Mouse (Mus musculus): Measurements from ENCODE around the gene Fgd5. TPM values are rescaled to one million over a fixed set of nuclear protein-coding genes. Genes with fewer than 3 reads are reported as not detected.
"Not testable (repeated sequence)": the region's sequence is repeated elsewhere in the genome, so short reads cannot be mapped to it uniquely, and the experiment has no call there.

Gene Fgd5
- polyA plus RNA-seq, 1 experiment from 2014 or later = 6.0 TPM

DNA sequence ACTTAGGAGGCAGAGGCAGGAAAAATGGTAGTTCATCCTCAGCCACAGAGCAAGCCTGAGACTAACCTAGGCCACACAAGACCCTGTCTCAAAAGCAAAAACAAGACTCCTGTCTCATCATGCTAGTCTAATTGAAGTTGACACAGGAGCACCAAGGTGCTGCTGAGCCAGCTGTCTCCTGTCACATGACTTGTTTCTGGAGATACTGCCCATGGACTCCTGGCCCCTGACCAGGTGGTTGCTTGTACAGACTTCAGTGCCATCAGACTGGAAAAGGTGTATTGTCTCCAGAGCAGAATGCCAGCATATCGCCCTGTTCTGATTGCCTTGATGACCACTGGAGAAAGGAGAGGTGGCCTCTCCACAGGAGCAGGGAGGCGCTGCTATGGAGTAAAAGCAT lies 102.1 kb downstream of the Fgd5 start:
- no peaks in the 10 kb centered on the region for H3K27me3 ChIP-seq (replicated peaks; ENCODE audit: control insufficient read depth, insufficient read depth, low read length)
- H3K27ac ChIP-seq (ENCODE audit: low read length) = no peak overlapping the region
- H3K4me2 ChIP-seq (ENCODE audit: low read depth, low read length) = no peak overlapping the region
- H3K9me3 ChIP-seq (ENCODE audit: control insufficient read depth, low read length) = no peaks in the 10 kb centered on the region
- no peaks in the 10 kb centered on the region for H3K36me3 ChIP-seq (ENCODE audit: control insufficient read depth, insufficient read depth, low read length)
- H3K9ac ChIP-seq (ENCODE audit: low read depth, low read length) = no peak overlapping the region
- 96% methylated on average over 2 of the region's 2 CpGs for WGBS
- H3K4me1 ChIP-seq (ENCODE audit: control insufficient read depth, insufficient read depth, low read length) = no peaks in the 10 kb centered on the region
- ATAC-seq = no peak
- H3K4me3 ChIP-seq (ENCODE audit: low read length) = no peak overlapping the region

DNA sequence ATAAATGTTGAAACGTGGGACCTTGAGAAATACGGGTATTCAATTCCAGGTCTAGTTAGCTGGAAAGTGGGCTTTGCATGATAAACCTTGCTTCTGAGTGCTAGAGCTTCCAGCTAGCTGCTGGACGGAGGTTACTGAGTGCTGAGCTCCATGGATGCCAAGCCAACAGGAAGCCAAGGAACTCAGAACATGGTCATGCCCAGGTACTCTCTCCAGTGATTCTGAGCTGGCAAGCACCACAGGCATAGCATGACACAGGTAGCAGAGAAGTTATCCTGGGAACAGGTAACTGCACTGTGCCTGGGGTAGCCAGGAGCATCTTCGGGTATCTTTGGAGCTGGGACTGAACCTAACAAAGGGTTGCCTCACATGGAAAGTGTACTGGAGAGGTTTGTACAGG lies 104.1 kb downstream of the Fgd5 start:
- no peak overlapping the region for H3K9ac ChIP-seq (ENCODE audit: low read depth, low read length)
- no peak overlapping the region for H3K4me2 ChIP-seq (ENCODE audit: low read depth, low read length)
- no peak overlapping the region for H3K27ac ChIP-seq (ENCODE audit: low read length)
- no peaks in the 10 kb centered on the region for H3K36me3 ChIP-seq (ENCODE audit: control insufficient read depth, insufficient read depth, low read length)
- H3K4me1 ChIP-seq (ENCODE audit: control insufficient read depth, insufficient read depth, low read length) = no peaks in the 10 kb centered on the region
- no peaks in the 10 kb centered on the region for H3K27me3 ChIP-seq (replicated peaks; ENCODE audit: control insufficient read depth, insufficient read depth, low read length)
- 83% methylated on average over 4 of the region's 4 CpGs for WGBS
- H3K4me3 ChIP-seq (ENCODE audit: low read length) = no peak overlapping the region
- no peaks in the 10 kb centered on the region for H3K9me3 ChIP-seq (ENCODE audit: control insufficient read depth, low read length)
- no peak for ATAC-seq

DNA sequence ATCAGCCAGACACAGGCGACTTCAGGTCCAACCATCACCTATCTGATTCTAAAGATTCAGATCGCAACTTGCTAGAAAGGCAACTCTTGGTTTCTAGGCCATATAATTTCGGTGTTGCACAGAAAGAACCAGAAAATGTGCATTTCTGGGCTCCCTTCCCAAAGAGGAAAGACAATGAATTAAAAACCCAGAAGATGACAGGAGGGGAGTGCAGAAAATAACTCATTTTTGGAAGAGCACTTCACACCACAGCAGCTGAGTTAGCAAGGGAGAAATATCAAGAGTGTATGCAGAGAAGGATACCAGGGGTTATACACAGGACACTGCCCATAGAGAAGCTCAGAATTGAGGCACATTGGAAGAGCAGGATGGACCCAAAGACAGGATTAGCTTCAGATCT lies 106.3 kb downstream of the Fgd5 start:
- Histone ChIP-seq H3K9ac (ENCODE audit: low read depth, low read length) (no peak overlapping the region), H3K9me3 (ENCODE audit: control insufficient read depth, low read length) (no peaks in the 10 kb centered on the region), H3K27me3 (replicated peaks; ENCODE audit: control insufficient read depth, insufficient read depth, low read length) (no peaks in the 10 kb centered on the region), H3K27ac (ENCODE audit: low read length) (no peak overlapping the region), H3K4me2 (ENCODE audit: low read depth, low read length) (no peak overlapping the region), H3K4me3 (ENCODE audit: low read length) (no peak overlapping the region), H3K36me3 (ENCODE audit: control insufficient read depth, insufficient read depth, low read length) (no peaks in the 10 kb centered on the region), H3K4me1 (ENCODE audit: control insufficient read depth, insufficient read depth, low read length) (no peaks in the 10 kb centered on the region)
- no peak for ATAC-seq
- 79% methylated on average over 3 of the region's 3 CpGs for WGBS

DNA sequence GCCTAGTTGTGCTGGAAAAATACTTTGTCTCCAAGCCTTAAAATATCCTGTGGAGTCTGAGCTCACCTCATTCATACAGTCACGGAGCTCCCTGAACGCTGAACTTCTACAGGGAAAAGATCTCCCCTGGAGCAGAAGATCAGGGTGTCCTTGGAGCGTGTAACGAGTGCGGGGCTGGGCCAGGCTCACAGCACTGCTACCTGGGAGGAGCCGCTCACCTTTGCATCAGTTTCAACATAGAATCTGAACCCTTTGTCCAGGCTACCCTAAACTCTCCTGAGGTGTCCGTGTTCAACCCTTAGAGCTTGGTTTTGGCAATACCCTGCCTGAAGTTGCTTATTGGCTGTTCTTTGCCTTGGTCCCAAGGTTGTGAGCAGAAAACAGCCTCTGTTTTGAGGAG lies 110.5 kb downstream of the Fgd5 start:
- H3K9ac ChIP-seq (ENCODE audit: low read depth, low read length); H3K9me3 ChIP-seq (ENCODE audit: control insufficient read depth, low read length); H3K27ac ChIP-seq (ENCODE audit: low read length); H3K27me3 ChIP-seq (replicated peaks; ENCODE audit: control insufficient read depth, insufficient read depth, low read length); H3K4me1 ChIP-seq (ENCODE audit: control insufficient read depth, insufficient read depth, low read length); H3K4me2 ChIP-seq (ENCODE audit: low read depth, low read length); H3K36me3 ChIP-seq (ENCODE audit: control insufficient read depth, insufficient read depth, low read length); H3K4me3 ChIP-seq (ENCODE audit: low read length); ATAC-seq: not testable (repeated sequence)
- 81% methylated on average over 7 of the region's 7 CpGs for WGBS

DNA sequence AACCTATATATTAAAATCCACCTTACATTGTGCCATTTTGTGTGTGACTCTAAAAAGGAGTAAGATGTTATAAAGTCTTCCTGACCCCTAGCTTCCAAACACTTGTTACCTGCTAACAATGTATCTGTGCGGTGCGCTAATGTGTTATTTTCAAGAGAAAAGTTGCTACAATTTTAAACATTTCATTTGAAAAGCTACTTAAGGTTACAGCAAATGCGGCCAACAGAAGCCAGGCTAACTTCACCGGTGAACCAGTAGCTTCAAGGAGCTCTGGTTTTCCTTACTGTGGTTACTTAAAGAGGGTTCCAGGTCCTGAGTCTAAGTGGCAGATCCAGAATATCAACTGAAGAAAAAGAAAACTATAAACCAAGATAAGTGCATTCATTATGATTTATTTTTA lies 111.3 kb downstream of the Fgd5 start:
- no peaks in the 10 kb centered on the region for H3K9me3 ChIP-seq (ENCODE audit: control insufficient read depth, low read length)
- H3K27me3 ChIP-seq (replicated peaks; ENCODE audit: control insufficient read depth, insufficient read depth, low read length) = no peaks in the 10 kb centered on the region
- peaks cover 11% of the 10 kb centered on the region for H3K4me1 ChIP-seq (ENCODE audit: control insufficient read depth, insufficient read depth, low read length)
- H3K4me2 ChIP-seq (ENCODE audit: low read depth, low read length) = peak overlapping the region; percentile 7; the same call in 1 of the 2 replicates
- H3K9ac ChIP-seq (ENCODE audit: low read depth, low read length) = no peak overlapping the region
- WGBS = 94% methylated on average over 4 of the region's 4 CpGs
- H3K36me3 ChIP-seq (ENCODE audit: control insufficient read depth, insufficient read depth, low read length) = no peaks in the 10 kb centered on the region
- no peak overlapping the region for H3K4me3 ChIP-seq (ENCODE audit: low read length)
- no peak for ATAC-seq
- H3K27ac ChIP-seq (ENCODE audit: low read length) = no peak overlapping the region

DNA sequence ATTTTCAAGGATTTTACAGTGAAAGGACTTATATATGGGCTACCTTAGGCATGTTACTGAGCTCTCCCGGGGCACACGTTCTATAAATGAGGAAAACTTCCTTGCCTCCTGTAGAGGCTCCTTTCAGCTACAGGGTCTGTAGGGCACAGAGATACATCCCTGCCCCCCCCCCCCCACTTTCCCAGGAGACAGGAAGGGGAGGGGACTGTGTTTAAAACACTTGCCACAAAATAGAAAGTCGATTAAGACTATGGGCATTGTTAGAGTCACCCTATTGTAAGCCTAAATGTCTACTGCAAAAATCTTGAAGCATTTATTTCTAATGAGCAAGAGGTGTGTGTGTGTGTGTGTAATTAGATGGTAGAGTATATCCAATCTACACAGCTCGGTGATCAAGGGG lies 111.8 kb downstream of the Fgd5 start:
- H3K4me2 ChIP-seq (ENCODE audit: low read depth, low read length) = peak overlapping the region; percentile 69
- WGBS = 3% methylated on average over 4 of the region's 4 CpGs
- peak overlapping the region; percentile 99 for H3K9ac ChIP-seq (ENCODE audit: low read depth, low read length)
- peak overlapping the region; percentile 98 for H3K4me3 ChIP-seq (ENCODE audit: low read length)
- no peaks in the 10 kb centered on the region for H3K27me3 ChIP-seq (replicated peaks; ENCODE audit: control insufficient read depth, insufficient read depth, low read length)
- H3K27ac ChIP-seq (ENCODE audit: low read length) = peak overlapping the region; percentile 100
- H3K4me1 ChIP-seq (ENCODE audit: control insufficient read depth, insufficient read depth, low read length) = peaks cover 16% of the 10 kb centered on the region
- no peaks in the 10 kb centered on the region for H3K36me3 ChIP-seq (ENCODE audit: control insufficient read depth, insufficient read depth, low read length)
- H3K9me3 ChIP-seq (ENCODE audit: control insufficient read depth, low read length) = no peaks in the 10 kb centered on the region
- no peak for ATAC-seq

DNA sequence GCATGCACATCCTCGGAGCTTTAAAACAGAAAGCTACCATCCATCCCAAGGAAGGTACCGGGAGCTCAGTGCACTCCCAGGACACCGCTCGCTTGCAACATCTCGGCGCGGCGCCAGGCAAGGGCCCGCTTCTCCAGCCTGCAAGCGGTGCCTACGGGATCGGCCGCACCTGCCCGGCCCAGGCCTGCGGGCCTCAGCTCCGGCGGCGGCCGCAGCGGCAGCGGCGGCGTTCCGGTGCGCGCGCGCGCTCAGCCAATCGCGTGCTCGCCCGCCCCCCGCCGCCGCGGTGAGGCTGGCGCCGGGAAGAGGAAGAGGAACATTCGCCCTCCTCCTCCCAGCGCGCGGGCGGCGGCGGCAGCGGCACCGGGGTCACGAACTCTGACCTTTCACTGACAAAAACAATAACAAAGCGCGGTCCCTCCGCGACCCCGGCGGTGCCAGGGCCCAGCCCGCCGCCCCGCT lies 112.5 kb downstream of the Fgd5 start, which contains the start of gene Nr2c2:
TSS of gene Nr2c2 (plus strand) at position 261 of the 462 bp plus-strand sequence.
- Histone ChIP-seq H3K4me3 (ENCODE audit: low read length) (peak within 1 kb of the TSS; percentile 98), H3K9ac (ENCODE audit: low read depth, low read length) (peak within 1 kb of the TSS; percentile 99), H3K36me3 (ENCODE audit: control insufficient read depth, insufficient read depth, low read length) (no peaks in the 10 kb centered on the region), H3K4me2 (ENCODE audit: low read depth, low read length) (peak within 1 kb of the TSS; percentile 81), H3K9me3 (ENCODE audit: control insufficient read depth, low read length) (no peaks in the 10 kb centered on the region), H3K4me1 (ENCODE audit: control insufficient read depth, insufficient read depth, low read length) (peaks cover 20% of the 10 kb centered on the region), H3K27ac (ENCODE audit: low read length) (peak within 1 kb of the TSS; percentile 100), H3K27me3 (replicated peaks; ENCODE audit: control insufficient read depth, insufficient read depth, low read length) (no peaks in the 10 kb centered on the region)
- 0% methylated on average over 30 of the region's 58 CpGs for WGBS
- ATAC-seq = peak; percentile 64

DNA sequence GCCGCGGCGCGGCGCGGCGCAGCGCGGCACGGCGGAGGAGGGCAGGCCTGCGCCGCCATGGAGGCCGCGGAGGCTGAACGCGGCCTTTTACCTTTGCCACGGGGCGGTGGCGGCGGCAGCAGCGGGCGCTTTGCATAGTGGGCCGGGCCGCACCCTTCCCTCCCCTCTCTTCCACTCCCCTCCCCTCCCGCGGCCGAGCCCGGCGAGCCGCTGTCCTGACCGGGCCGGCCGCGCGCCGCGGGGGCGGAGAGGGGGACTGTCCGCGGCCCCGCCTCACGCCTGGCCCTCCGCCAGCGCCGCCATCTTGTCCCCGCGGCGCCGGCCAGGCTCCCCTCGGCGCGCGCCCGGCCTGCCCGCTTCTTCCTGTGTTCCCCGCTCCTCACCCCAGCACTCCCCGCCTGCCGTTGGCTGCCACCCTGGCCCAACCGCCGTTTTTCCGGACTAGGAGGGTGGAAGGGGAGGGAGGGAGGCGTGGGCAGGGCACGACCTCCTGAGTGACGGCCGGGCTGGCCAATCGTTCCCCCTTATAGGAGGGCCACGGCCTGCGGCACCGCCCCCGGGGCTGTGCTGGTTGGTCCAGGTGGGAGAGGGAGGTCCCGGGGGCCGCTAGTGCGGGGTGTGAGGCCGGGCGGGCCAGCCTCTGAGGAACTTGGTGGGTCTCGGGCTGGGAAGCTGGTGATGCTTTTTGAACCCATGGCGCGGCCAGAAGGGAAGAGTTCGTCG lies 113.2 kb downstream of the Fgd5 start:
- no peaks in the 10 kb centered on the region for H3K27me3 ChIP-seq (replicated peaks; ENCODE audit: control insufficient read depth, insufficient read depth, low read length)
- H3K4me2 ChIP-seq (ENCODE audit: low read depth, low read length) = peak overlapping the region; percentile 81
- ATAC-seq = peak; percentile 98
- H3K9me3 ChIP-seq (ENCODE audit: control insufficient read depth, low read length) = no peaks in the 10 kb centered on the region
- peak overlapping the region; percentile 99 for H3K9ac ChIP-seq (ENCODE audit: low read depth, low read length)
- peak overlapping the region; percentile 98 for H3K4me3 ChIP-seq (ENCODE audit: low read length)
- WGBS = under 1% methylated on average over 45 of the region's 81 CpGs
- peaks cover 20% of the 10 kb centered on the region for H3K4me1 ChIP-seq (ENCODE audit: control insufficient read depth, insufficient read depth, low read length)
- H3K27ac ChIP-seq (ENCODE audit: low read length) = peak overlapping the region; percentile 100
- H3K36me3 ChIP-seq (ENCODE audit: control insufficient read depth, insufficient read depth, low read length) = no peaks in the 10 kb centered on the region

DNA sequence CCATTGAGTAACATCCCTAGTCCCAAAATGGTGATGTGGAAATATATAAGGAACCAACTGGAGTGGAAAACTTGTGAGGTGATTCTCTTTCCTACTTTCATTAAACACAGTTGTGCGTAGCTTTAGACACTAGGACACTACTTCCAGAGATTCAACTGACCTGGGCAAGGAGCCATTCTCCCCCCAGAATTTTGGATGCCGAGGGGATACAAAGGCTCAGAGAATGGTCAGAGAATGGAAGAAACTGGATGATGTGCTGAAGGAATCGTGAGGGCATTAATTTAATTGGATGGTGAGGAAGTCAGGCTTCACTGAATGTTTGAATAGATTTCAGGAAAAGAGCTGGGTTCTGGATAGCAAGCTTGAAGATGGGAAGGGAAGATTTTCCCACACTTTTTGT lies 114.1 kb downstream of the Fgd5 start:
- 27% methylated on average over 3 of the region's 3 CpGs for WGBS
- ATAC-seq = no peak
- H3K27me3 ChIP-seq (replicated peaks; ENCODE audit: control insufficient read depth, insufficient read depth, low read length) = no peaks in the 10 kb centered on the region
- H3K27ac ChIP-seq (ENCODE audit: low read length) = peak overlapping the region; percentile 100
- H3K4me1 ChIP-seq (ENCODE audit: control insufficient read depth, insufficient read depth, low read length) = peaks cover 20% of the 10 kb centered on the region
- no peaks in the 10 kb centered on the region for H3K9me3 ChIP-seq (ENCODE audit: control insufficient read depth, low read length)
- H3K4me3 ChIP-seq (ENCODE audit: low read length) = peak overlapping the region; percentile 98
- peak overlapping the region; percentile 99 for H3K9ac ChIP-seq (ENCODE audit: low read depth, low read length)
- peak overlapping the region; percentile 81 for H3K4me2 ChIP-seq (ENCODE audit: low read depth, low read length)
- no peaks in the 10 kb centered on the region for H3K36me3 ChIP-seq (ENCODE audit: control insufficient read depth, insufficient read depth, low read length)

DNA sequence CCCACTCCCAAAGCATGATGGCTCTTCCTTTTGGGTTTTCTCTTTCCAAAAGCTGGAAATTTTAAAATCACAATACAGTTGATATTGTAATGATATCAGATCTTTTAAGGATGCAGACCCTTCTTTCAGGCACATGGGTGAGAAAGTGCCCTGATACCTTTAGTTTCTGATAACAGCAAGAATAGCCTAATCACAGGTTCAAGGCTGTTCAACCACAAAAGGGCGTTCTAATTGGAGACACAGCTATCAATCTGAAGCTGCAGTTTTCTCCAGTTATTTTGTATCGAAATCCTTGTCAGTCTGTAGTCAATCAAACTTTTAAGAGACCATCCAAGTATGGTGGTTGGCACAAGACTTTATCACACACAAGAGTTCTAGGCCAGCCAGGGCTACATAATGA lies 115.2 kb downstream of the Fgd5 start:
- no peak overlapping the region for H3K4me3 ChIP-seq (ENCODE audit: low read length)
- no peaks in the 10 kb centered on the region for H3K36me3 ChIP-seq (ENCODE audit: control insufficient read depth, insufficient read depth, low read length)
- H3K27me3 ChIP-seq (replicated peaks; ENCODE audit: control insufficient read depth, insufficient read depth, low read length) = no peaks in the 10 kb centered on the region
- H3K4me1 ChIP-seq (ENCODE audit: control insufficient read depth, insufficient read depth, low read length) = peaks cover 20% of the 10 kb centered on the region
- no peak overlapping the region for H3K27ac ChIP-seq (ENCODE audit: low read length)
- 83% methylated on average over 2 of the region's 2 CpGs for WGBS
- no peak overlapping the region for H3K9ac ChIP-seq (ENCODE audit: low read depth, low read length)
- H3K9me3 ChIP-seq (ENCODE audit: control insufficient read depth, low read length) = no peaks in the 10 kb centered on the region
- H3K4me2 ChIP-seq (ENCODE audit: low read depth, low read length) = no peak overlapping the region
- no peak for ATAC-seq
